Mouse (Mus musculus): ENCODE data around the gene Fam13a. TPM values are rescaled to one million over a fixed set of nuclear protein-coding genes. Genes with fewer than 3 reads are reported as not detected.
A peak's percentile ranks its signal among the peaks of the same experiment; 100 is the strongest.

Fam13a gene
- polyA plus RNA-seq, 1 experiment from 2014 or later, result 11.6 TPM

DNA sequence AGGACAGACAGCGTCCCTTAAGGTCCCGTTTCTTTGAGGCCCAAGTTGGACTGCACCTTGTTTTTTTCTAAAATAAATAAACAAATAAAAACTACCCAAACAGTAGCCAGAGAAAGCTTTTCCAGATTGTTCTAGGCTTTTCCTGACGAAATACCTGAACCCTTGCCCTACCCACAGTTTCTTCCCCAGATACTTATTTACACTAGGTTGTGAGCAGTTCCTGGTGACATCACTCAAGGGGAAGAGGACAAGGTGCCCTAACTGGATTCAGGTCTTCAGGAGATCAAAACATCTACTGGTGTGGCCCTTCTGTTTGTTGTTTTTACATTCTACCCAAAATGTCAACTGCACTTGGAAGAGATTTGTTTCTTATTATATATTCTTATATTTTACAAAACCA is 457 bp upstream of the Fam13a start:
- peak overlapping the region; percentile 82 for H3K27ac ChIP-seq (replicated peaks)
- peak; percentile 10; the same call in 1 of the 2 replicates for ATAC-seq (ENCODE audit: low FRiP score, low read depth)
- peak overlapping the region; percentile 60 for H3K4me3 ChIP-seq

DNA sequence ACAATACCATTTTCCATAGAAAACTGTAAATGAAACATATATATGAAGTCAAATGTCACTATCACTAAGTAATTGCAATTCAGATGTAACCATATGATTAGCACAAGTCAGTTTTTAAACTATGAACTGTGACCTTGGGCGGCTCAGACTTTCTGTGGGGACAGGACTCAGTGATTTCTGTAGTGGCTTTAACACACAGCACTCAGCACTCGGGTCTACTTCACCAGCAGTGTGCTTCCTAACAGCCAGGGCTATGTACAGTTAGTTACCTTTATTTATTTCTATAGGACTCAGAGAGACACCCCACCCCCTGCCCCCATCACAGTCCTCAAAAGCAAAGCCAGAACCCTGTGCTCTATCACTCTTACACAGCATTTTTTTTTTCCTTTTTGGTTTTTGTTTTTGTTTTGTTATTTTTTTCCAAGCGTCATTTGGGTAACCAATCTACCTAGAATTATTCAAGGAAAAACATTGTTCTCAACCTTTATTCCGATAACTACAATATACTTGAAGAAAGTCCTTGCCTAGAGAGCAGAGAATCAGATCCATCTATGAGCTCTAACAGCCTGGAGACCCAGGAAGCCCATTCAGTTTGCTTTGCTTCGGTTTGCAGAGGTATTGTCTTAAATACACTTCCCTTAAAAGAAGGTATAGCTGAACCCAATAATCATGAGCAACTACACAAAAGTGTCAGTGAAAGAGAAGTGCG is 740 bp downstream of the Fam13a start:
- peak overlapping the region; percentile 58 for H3K4me2 ChIP-seq
- H3K36me3 ChIP-seq, result no peaks in the 10 kb centered on the region
- H3K4me1 ChIP-seq (replicated peaks), result peaks cover 18% of the 10 kb centered on the region
- peak overlapping the region; percentile 82 for H3K27ac ChIP-seq (replicated peaks)
- peak overlapping the region; percentile 55 for H3K9ac ChIP-seq
- ATAC-seq (ENCODE audit: low FRiP score, low read depth), result peak; percentile 35; the same call in 1 of the 2 replicates
- H3K27me3 ChIP-seq, result no peaks in the 10 kb centered on the region
- peak overlapping the region; percentile 60 for H3K4me3 ChIP-seq
- WGBS, result 38% methylated on average over 6 of the region's 6 CpGs
- no peaks in the 10 kb centered on the region for H3K9me3 ChIP-seq

More for the DNA sequence above, 457 bp upstream of the Fam13a start:
- Histone ChIP-seq H3K9me3 (no peaks in the 10 kb centered on the region), H3K27me3 (no peaks in the 10 kb centered on the region), H3K4me2 (peak overlapping the region; percentile 58), H3K36me3 (no peaks in the 10 kb centered on the region), H3K9ac (0 out of 2 replicates have a peak overlapping the region, but pooled peaks have one; percentile 55), H3K4me1 (replicated peaks) (peaks cover 18% of the 10 kb centered on the region)
- 36% methylated on average over 3 of the region's 3 CpGs for WGBS

DNA sequence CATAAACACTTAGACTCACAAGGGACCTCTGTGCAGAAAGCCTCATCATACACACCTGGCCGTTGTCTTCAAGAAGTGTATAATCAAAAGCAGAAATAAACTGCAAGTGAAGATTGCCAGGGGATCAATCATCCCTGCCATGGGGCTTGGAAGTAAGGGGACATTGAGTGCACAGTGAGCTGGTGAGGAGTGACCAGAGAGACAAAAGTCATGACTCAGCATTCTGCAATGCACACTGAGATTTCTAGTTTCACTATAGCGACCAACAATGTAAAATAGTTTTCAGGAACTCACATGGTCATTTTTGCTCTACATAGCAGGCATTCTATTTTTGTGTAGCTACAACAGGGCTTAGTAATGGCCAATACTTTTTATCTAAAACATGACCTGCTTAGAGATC is 1.7 kb downstream of the Fam13a start:
- ATAC-seq (ENCODE audit: low FRiP score, low read depth), result no peak
- no peak overlapping the region for H3K9ac ChIP-seq

DNA sequence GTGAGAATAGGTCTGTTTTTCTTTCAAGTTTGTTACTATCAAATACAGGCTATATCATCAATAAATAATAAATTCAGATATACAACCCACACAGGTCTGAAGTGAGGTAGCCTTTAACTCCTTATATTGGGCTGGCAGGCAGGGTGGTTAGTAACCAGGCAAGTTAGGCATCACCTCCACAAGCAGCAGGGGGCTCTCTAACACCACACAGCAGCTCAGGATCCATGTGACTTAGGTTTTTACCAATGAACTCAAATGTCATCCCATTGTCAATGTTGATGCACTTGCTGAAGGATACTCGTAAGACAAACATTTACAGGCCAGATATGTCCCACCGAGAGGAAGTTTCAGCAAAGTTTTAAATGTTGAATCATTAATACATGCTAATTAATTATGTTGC is 4.0 kb downstream of the Fam13a start:
- Histone ChIP-seq H3K9ac (no peak overlapping the region), H3K36me3 (no peaks in the 10 kb centered on the region), H3K4me3 (no peak overlapping the region), H3K4me2 (no peak overlapping the region), H3K27ac (replicated peaks) (no peak overlapping the region), H3K9me3 (no peaks in the 10 kb centered on the region), H3K4me1 (replicated peaks) (peaks cover 18% of the 10 kb centered on the region), H3K27me3 (no peaks in the 10 kb centered on the region)
- no peak for ATAC-seq (ENCODE audit: low FRiP score, low read depth)
- 89% methylated on average over 2 of the region's 2 CpGs for WGBS

More for the DNA sequence above, 1.7 kb downstream of the Fam13a start:
- 76% methylated on average over 2 of the region's 2 CpGs for WGBS
- H3K27me3 ChIP-seq, result no peaks in the 10 kb centered on the region
- H3K9me3 ChIP-seq, result no peaks in the 10 kb centered on the region
- H3K36me3 ChIP-seq, result no peaks in the 10 kb centered on the region
- peak overlapping the region; percentile 58 for H3K4me2 ChIP-seq
- no peak overlapping the region for H3K27ac ChIP-seq (replicated peaks)
- H3K4me3 ChIP-seq, result no peak overlapping the region
- peaks cover 18% of the 10 kb centered on the region for H3K4me1 ChIP-seq (replicated peaks)

DNA sequence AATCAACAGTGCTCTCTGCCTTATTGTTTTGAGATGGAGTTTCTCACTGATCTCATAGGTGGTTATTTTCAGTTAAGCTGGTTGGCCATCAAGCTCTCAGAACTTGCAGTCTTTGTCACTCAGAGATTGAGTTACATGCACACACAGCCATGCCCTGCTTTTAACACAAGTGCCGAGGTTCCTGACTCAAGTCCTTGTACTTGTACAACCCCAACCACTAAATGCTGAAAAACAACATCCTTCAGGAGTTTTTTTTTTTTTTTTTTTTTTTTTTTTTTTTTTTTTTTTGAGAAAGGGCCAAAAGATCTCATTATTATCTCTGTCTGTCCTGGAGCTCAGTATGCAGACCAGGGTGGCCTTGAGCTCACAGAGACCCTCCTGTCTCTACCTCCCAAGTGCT is 4.5 kb downstream of the Fam13a start:
- Histone ChIP-seq H3K9me3 (no peaks in the 10 kb centered on the region), H3K4me2 (no peak overlapping the region), H3K36me3 (no peaks in the 10 kb centered on the region), H3K4me3 (no peak overlapping the region), H3K27ac (replicated peaks) (no peak overlapping the region), H3K4me1 (replicated peaks) (peaks cover 18% of the 10 kb centered on the region), H3K9ac (no peak overlapping the region), H3K27me3 (no peaks in the 10 kb centered on the region)
- no peak for ATAC-seq (ENCODE audit: low FRiP score, low read depth)
- WGBS, result 85% methylated on average over 1 of the region's 1 CpGs

DNA sequence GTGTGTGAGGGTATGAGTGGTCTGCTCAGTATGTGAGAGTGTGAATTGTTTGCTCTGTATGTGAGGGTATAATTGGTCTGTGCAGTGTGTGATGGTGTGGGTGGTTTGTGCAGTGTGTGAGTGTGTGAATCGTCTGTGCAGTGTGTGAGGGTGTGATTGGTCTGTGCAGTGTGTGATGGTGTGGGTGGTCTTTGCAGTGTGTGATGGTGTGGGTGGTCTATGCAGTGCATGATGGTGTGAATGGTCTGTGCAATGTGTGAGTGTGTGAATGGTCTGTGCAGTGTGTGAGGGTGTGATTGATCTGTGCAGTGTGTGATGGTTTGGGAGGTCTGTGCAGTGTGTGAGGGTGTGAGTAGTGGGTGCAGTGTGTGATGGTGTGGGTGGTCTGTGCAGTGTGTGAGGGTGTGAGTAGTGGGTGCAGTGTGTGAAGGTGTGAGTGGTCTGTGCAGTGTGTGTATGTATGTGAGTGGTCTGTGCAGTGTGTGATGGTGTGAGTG is 8.0 kb downstream of the Fam13a start:
- Histone ChIP-seq H3K9me3 (no peaks in the 10 kb centered on the region), H3K4me2 (no peak overlapping the region), H3K9ac (no peak overlapping the region), H3K36me3 (no peaks in the 10 kb centered on the region), H3K4me3 (no peak overlapping the region), H3K27ac (replicated peaks) (no peak overlapping the region), H3K4me1 (replicated peaks) (no peaks in the 10 kb centered on the region), H3K27me3 (no peaks in the 10 kb centered on the region)
- ATAC-seq (ENCODE audit: low FRiP score, low read depth), result peak; percentile 77; the same call in 1 of the 2 replicates
- WGBS, result 70% methylated on average over 1 of the region's 1 CpGs

DNA sequence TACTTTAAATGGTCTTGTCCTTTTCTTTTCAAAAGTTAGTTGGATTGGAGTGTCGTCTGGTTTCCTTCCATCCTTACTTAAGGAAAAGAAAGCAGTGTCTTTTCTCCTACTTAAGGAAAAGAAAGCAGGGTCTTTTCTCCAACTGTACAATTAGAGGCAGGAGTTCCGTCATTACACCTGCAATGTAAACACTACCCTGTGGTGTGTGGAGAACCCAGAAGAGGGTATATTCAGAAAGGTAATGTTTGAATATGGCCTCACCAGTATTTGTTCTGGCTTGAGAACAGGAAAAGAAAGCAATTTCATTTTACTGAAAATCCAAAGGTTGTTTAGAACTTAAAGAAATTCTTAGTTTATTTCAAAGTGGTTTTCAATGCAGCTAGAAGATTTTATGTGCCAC is 9.6 kb downstream of the Fam13a start:
- Histone ChIP-seq H3K36me3 (no peaks in the 10 kb centered on the region), H3K4me3 (no peak overlapping the region), H3K27me3 (no peaks in the 10 kb centered on the region), H3K9ac (no peak overlapping the region), H3K27ac (replicated peaks) (no peak overlapping the region), H3K9me3 (no peaks in the 10 kb centered on the region), H3K4me2 (no peak overlapping the region), H3K4me1 (replicated peaks) (no peaks in the 10 kb centered on the region)
- no peak for ATAC-seq (ENCODE audit: low FRiP score, low read depth)
- 79% methylated on average over 2 of the region's 2 CpGs for WGBS

DNA sequence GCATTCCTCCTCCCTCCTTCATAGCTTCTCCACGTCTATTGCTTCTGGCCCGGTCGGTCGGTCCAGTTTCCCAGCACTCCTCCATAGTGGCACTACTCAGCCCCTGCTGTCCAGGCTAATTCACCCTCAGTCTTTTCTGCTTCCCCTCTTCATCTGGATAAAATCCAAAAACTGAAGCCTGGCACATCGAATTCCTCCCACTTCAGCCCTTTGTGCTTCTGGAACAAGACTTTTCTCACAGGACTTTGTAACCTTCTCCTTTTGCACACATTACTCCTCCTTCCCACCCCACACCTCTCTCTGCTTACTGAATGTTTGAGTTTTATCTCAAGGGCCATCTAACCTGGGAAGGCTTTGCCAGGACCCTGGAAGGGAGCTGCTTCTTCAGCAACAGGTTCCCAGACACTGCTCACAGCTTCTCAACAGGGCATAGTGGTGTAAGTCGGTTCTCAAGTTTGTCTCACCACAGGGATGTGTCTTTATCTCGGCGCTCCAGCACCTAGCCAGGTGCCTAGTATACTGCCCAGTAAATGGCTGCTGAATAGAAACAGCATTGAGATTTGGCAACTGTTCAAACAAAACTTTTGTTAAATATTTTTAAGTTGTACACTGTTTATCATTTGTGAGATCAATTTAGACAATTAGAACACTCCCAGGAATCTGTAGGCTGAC is 10.1 kb downstream of the Fam13a start:
- WGBS, result 70% methylated on average over 8 of the region's 8 CpGs
- H3K9ac ChIP-seq, result no peak overlapping the region
- H3K36me3 ChIP-seq, result no peaks in the 10 kb centered on the region
- H3K4me1 ChIP-seq (replicated peaks), result no peaks in the 10 kb centered on the region
- no peak overlapping the region for H3K4me3 ChIP-seq
- no peak overlapping the region for H3K27ac ChIP-seq (replicated peaks)
- ATAC-seq (ENCODE audit: low FRiP score, low read depth), result no peak
- H3K4me2 ChIP-seq, result no peak overlapping the region
- H3K9me3 ChIP-seq, result no peaks in the 10 kb centered on the region
- no peaks in the 10 kb centered on the region for H3K27me3 ChIP-seq

DNA sequence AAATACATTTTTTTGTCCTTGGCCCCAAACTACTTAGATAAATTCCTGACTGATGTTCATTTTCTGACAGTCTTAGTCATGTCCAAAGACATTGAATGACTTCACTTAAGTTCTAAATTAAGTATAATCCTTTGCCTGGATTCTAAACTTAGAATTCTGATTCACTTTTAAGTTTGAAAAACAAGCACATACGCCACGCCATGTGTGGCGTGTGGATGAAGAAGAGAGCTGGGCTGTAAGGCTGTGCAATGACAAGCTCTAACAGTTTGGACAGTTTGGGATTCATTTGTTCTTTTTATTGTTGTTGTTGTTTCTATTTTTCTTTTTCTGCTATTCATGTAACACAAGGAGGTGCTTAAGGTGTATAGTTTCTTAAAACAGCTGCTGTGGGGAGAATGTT is 13.6 kb downstream of the Fam13a start:
- Histone ChIP-seq H3K4me2 (no peak overlapping the region), H3K9me3 (no peaks in the 10 kb centered on the region), H3K9ac (no peak overlapping the region), H3K27ac (replicated peaks) (no peak overlapping the region), H3K4me1 (replicated peaks) (no peaks in the 10 kb centered on the region), H3K27me3 (no peaks in the 10 kb centered on the region), H3K4me3 (no peak overlapping the region), H3K36me3 (no peaks in the 10 kb centered on the region)
- 94% methylated on average over 3 of the region's 3 CpGs for WGBS
- ATAC-seq (ENCODE audit: low FRiP score, low read depth), result no peak

DNA sequence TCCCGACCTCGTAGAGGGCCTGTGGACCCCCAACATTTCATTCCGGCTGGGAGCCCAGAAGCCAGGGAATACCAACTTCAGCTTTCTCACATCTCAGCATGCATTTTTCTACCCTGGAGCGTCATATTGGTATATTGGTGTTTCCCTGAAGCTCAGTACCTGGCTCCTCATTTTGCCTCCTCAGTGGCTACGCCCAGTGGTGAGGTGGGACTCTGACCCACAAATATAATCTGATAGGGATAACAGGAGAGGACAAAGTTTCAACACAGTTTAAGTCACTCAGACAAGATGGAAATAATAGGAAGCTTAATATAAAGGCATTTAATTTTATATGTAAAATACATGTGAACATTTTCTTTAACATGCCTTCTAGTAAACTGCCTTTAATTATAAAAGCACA is 19.7 kb downstream of the Fam13a start:
- H3K36me3 ChIP-seq, result no peaks in the 10 kb centered on the region
- no peaks in the 10 kb centered on the region for H3K27me3 ChIP-seq
- H3K27ac ChIP-seq (replicated peaks), result no peak overlapping the region
- no peaks in the 10 kb centered on the region for H3K9me3 ChIP-seq
- no peak overlapping the region for H3K4me3 ChIP-seq
- H3K4me1 ChIP-seq (replicated peaks), result no peaks in the 10 kb centered on the region
- H3K4me2 ChIP-seq, result no peak overlapping the region
- H3K9ac ChIP-seq, result no peak overlapping the region
- ATAC-seq (ENCODE audit: low FRiP score, low read depth), result no peak
- WGBS, result 94% methylated on average over 5 of the region's 5 CpGs

DNA sequence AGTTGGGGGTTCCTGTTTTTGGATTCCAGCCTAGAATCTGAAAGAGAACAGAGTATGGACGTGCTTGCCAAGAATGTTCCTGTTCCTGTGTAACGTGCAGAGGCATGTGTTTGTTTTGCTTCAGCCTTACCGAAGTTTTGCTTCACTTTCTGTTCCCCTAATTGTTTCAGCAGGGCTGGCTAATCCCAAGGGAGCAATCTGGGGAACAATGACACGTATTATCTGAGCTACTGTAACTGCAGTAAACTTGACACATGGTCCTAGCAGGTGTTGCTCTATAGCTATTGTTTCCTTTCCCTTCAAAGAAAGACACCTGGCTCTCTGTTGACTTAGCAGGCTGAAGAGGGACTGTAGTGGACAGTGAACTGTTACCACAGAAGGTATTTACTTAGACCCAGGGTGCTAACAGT is 25.3 kb downstream of the Fam13a start:
- Histone ChIP-seq H3K27me3 (no peaks in the 10 kb centered on the region), H3K4me3 (no peak overlapping the region), H3K9ac (no peak overlapping the region), H3K4me1 (replicated peaks) (no peaks in the 10 kb centered on the region), H3K4me2 (no peak overlapping the region), H3K27ac (replicated peaks) (peak overlapping the region; percentile 56; the same call in 1 of the 2 replicates), H3K9me3 (no peaks in the 10 kb centered on the region), H3K36me3 (no peaks in the 10 kb centered on the region)
- ATAC-seq (ENCODE audit: low FRiP score, low read depth), result 0 out of 2 replicates have a peak, but pooled peaks have one; percentile 19
- 36% methylated on average over 4 of the region's 4 CpGs for WGBS

DNA sequence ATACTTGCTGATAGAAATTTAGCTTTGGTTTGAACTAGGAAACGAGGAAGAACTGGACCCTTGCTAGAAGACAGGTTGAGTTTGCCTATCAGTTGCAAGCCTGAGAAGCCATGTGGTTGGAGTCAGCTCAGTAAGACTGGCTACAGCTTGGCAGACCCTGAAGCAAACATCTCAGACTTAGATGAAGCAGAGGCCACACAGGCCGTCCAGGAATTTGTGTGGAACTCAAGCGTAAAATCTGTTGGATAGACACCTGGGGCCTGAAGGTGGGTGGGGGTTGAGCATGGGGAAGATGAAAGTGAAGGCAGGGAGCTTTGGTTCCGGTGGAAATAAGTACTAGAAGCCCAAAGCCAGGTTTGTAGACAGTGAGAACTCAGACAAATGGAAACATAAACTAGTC is 25.8 kb downstream of the Fam13a start:
- Histone ChIP-seq H3K4me2 (no peak overlapping the region), H3K36me3 (no peaks in the 10 kb centered on the region), H3K4me3 (no peak overlapping the region), H3K9ac (no peak overlapping the region), H3K4me1 (replicated peaks) (no peaks in the 10 kb centered on the region), H3K27me3 (no peaks in the 10 kb centered on the region), H3K27ac (replicated peaks) (no peak overlapping the region), H3K9me3 (no peaks in the 10 kb centered on the region)
- no peak for ATAC-seq (ENCODE audit: low FRiP score, low read depth)
- 72% methylated on average over 4 of the region's 4 CpGs for WGBS

Data from hindbrain, embryonic 15.5 days (tissue).